Mouse (Mus musculus): ENCODE data around the gene Irf6. TPM values are rescaled to one million over a fixed set of nuclear protein-coding genes. Genes with fewer than 3 reads are reported as not detected.

Gene Irf6
- polyA plus RNA-seq, 1 experiment, result 0.08 TPM

GRCm38 (mm10) chr1:193160317-193161032 lies 7.6 kb downstream of the Irf6 start:
- TF ChIP-seq MAX (IDR thresholded peaks at IDR 0.05) (no peak), MYOD1 (IDR thresholded peaks at IDR 0.05; ENCODE audit: control insufficient read depth, insufficient read length, low read depth) (no peak), CEBPB (IDR thresholded peaks at IDR 0.05; ENCODE audit: low read depth) (no peak), FOSL1 (IDR thresholded peaks at IDR 0.05; ENCODE audit: insufficient read depth, low read length, poor library complexity, severe bottlenecking) (no peak), CTCF (IDR thresholded peaks at IDR 0.05; ENCODE audit: control insufficient read depth, insufficient read depth, insufficient read length) (no peak), MYOG (IDR thresholded peaks at IDR 0.05; ENCODE audit: control insufficient read depth, extremely low read depth, insufficient read length) (no peak), USF1 (IDR thresholded peaks at IDR 0.05; ENCODE audit: low read depth) (no peak)
- Histone ChIP-seq H3K79me3 (ENCODE audit: low read depth) (no peaks in the 10 kb centered on the region), H3K4me3 (ENCODE audit: insufficient read depth, poor library complexity, severe bottlenecking) (no peak overlapping the region), H3K79me2 (ENCODE audit: control insufficient read depth, insufficient read depth) (no peaks in the 10 kb centered on the region), H3K27me3 (ENCODE audit: control insufficient read depth, insufficient read depth, insufficient read length) (peaks cover 10% of the 10 kb centered on the region), H3K36me3 (ENCODE audit: control insufficient read depth, insufficient read depth) (no peaks in the 10 kb centered on the region), H3ac (ENCODE audit: control insufficient read depth, insufficient read length, low read depth) (no peak overlapping the region)

GRCm38 (mm10) chr1:193167746-193168145 lies 14.8 kb downstream of the Irf6 start, which contains the start of gene A130010J15Rik:
A130010J15Rik (plus strand) TSS chr1:193168046.
- TF ChIP-seq MYOD1 (IDR thresholded peaks at IDR 0.05; ENCODE audit: control insufficient read depth, insufficient read length, low read depth) (no peak), FOSL1 (IDR thresholded peaks at IDR 0.05; ENCODE audit: insufficient read depth, low read length, poor library complexity, severe bottlenecking) (no peak), CEBPB (IDR thresholded peaks at IDR 0.05; ENCODE audit: low read depth) (no peak), USF1 (IDR thresholded peaks at IDR 0.05; ENCODE audit: low read depth) (no peak)
- no peak within 1 kb of the TSS for H3ac ChIP-seq (ENCODE audit: control insufficient read depth, insufficient read length, low read depth)
- H3K27me3 ChIP-seq (ENCODE audit: control insufficient read depth, insufficient read depth, insufficient read length), result peaks cover 19% of the 10 kb centered on the region
- H3K36me3 ChIP-seq (ENCODE audit: control insufficient read depth, insufficient read depth), result no peaks in the 10 kb centered on the region
- H3K4me3 ChIP-seq (ENCODE audit: insufficient read depth, poor library complexity, severe bottlenecking), result no peak within 1 kb of the TSS
- no peaks in the 10 kb centered on the region for H3K79me2 ChIP-seq (ENCODE audit: control insufficient read depth, insufficient read depth)
- no peaks in the 10 kb centered on the region for H3K79me3 ChIP-seq (ENCODE audit: low read depth)

- Histone ChIP-seq H3K79me2 (ENCODE audit: control insufficient read depth, insufficient read depth) (no peaks in the 10 kb centered on the region), H3K79me3 (ENCODE audit: low read depth) (no peaks in the 10 kb centered on the region), H3K36me3 (ENCODE audit: control insufficient read depth, insufficient read depth) (no peaks in the 10 kb centered on the region), H3ac (ENCODE audit: control insufficient read depth, insufficient read length, low read depth) (no peak overlapping the region), H3K27me3 (ENCODE audit: control insufficient read depth, insufficient read depth, insufficient read length) (peaks cover 14% of the 10 kb centered on the region), H3K4me3 (ENCODE audit: insufficient read depth, poor library complexity, severe bottlenecking) (no peak overlapping the region)
- TF ChIP-seq USF1 (IDR thresholded peaks at IDR 0.05; ENCODE audit: low read depth), result no peak
- no peak for TF ChIP-seq CTCF (IDR thresholded peaks at IDR 0.05; ENCODE audit: control insufficient read depth, insufficient read depth, insufficient read length)
- TF ChIP-seq FOSL1 (IDR thresholded peaks at IDR 0.05; ENCODE audit: insufficient read depth, low read length, poor library complexity, severe bottlenecking), result no peak
- no peak for TF ChIP-seq MAX (IDR thresholded peaks at IDR 0.05)
- TF ChIP-seq CEBPB (IDR thresholded peaks at IDR 0.05; ENCODE audit: low read depth), result no peak
- TF ChIP-seq MYOG (IDR thresholded peaks at IDR 0.05; ENCODE audit: control insufficient read depth, extremely low read depth, insufficient read length), result no peak
- TF ChIP-seq MYOD1 (IDR thresholded peaks at IDR 0.05; ENCODE audit: control insufficient read depth, insufficient read length, low read depth), result no peak
These were observed 16.3 kb downstream of the Irf6 start for GRCm38 (mm10) chr1:193169228-193169627.

GRCm38 (mm10) chr1:193169856-193170255 lies 16.9 kb downstream of the Irf6 start:
- H3K27me3 ChIP-seq (ENCODE audit: control insufficient read depth, insufficient read depth, insufficient read length), result peaks cover 14% of the 10 kb centered on the region
- H3ac ChIP-seq (ENCODE audit: control insufficient read depth, insufficient read length, low read depth), result no peak overlapping the region
- H3K79me3 ChIP-seq (ENCODE audit: low read depth), result no peaks in the 10 kb centered on the region
- H3K36me3 ChIP-seq (ENCODE audit: control insufficient read depth, insufficient read depth), result no peaks in the 10 kb centered on the region
- no peak overlapping the region for H3K4me3 ChIP-seq (ENCODE audit: insufficient read depth, poor library complexity, severe bottlenecking)
- H3K79me2 ChIP-seq (ENCODE audit: control insufficient read depth, insufficient read depth), result no peaks in the 10 kb centered on the region
- TF ChIP-seq CEBPB (IDR thresholded peaks at IDR 0.05; ENCODE audit: low read depth) (no peak), MAX (IDR thresholded peaks at IDR 0.05) (no peak), CTCF (IDR thresholded peaks at IDR 0.05; ENCODE audit: control insufficient read depth, insufficient read depth, insufficient read length) (no peak), FOSL1 (IDR thresholded peaks at IDR 0.05; ENCODE audit: insufficient read depth, low read length, poor library complexity, severe bottlenecking) (no peak), USF1 (IDR thresholded peaks at IDR 0.05; ENCODE audit: low read depth) (no peak), MYOG (IDR thresholded peaks at IDR 0.05; ENCODE audit: control insufficient read depth, extremely low read depth, insufficient read length) (no peak), MYOD1 (IDR thresholded peaks at IDR 0.05; ENCODE audit: control insufficient read depth, insufficient read length, low read depth) (no peak)

- Histone ChIP-seq H3ac (ENCODE audit: control insufficient read depth, insufficient read length, low read depth) (peak overlapping the region; percentile 96), H3K36me3 (ENCODE audit: control insufficient read depth, insufficient read depth) (no peaks in the 10 kb centered on the region), H3K79me2 (ENCODE audit: control insufficient read depth, insufficient read depth) (no peaks in the 10 kb centered on the region), H3K79me3 (ENCODE audit: low read depth) (no peaks in the 10 kb centered on the region), H3K27me3 (ENCODE audit: control insufficient read depth, insufficient read depth, insufficient read length) (peaks cover 5% of the 10 kb centered on the region), H3K4me3 (ENCODE audit: insufficient read depth, poor library complexity, severe bottlenecking) (peak overlapping the region; percentile 68)
- TF ChIP-seq CEBPB (IDR thresholded peaks at IDR 0.05; ENCODE audit: low read depth), result no peak
- no peak for TF ChIP-seq MYOG (IDR thresholded peaks at IDR 0.05; ENCODE audit: control insufficient read depth, extremely low read depth, insufficient read length)
- TF ChIP-seq CTCF (IDR thresholded peaks at IDR 0.05; ENCODE audit: control insufficient read depth, insufficient read depth, insufficient read length), result no peak
- no peak for TF ChIP-seq USF1 (IDR thresholded peaks at IDR 0.05; ENCODE audit: low read depth)
- no peak for TF ChIP-seq MYOD1 (IDR thresholded peaks at IDR 0.05; ENCODE audit: control insufficient read depth, insufficient read length, low read depth)
- TF ChIP-seq FOSL1 (IDR thresholded peaks at IDR 0.05; ENCODE audit: insufficient read depth, low read length, poor library complexity, severe bottlenecking), result no peak
- no peak for TF ChIP-seq MAX (IDR thresholded peaks at IDR 0.05)
These were observed 20.3 kb downstream of the Irf6 start for GRCm38 (mm10) chr1:193172991-193173809.

All from C2C12 (cell line).